Mouse (Mus musculus) megakaryocyte, adult 5-6 weeks (primary cell): ENCODE results near the gene Agfg1. TPM values are rescaled to one million over a fixed set of nuclear protein-coding genes. Genes with fewer than 3 reads are reported as not detected.

Experiments
- ATAC-seq: 2 replicates; pipeline ENCODE4 v1.8.0; 2016; ENCODE audit warnings: mild to moderate bottlenecking, inconsistent platforms; ENCODE audit not compliant: poor library complexity, severe bottlenecking
- total RNA-seq, 2 experiments: library from RNA; stranded (forward) in 1 of 2; stranded (reverse) in 1 of 2; fragments of 153-499, 151-499 nt in 1 of 2; fragments of 221-1000, 200-1000 nt in 1 of 2; gene quantifications; 2 replicates each; pipeline versions ENCODE4 v1.2.3 to v1.2.4; 2015 to 2017

The Agfg1 gene
- 57.0 and 61.1 TPM in 2 replicates for total RNA-seq (2015)
- total RNA-seq (2017) = 48.0 and 48.3 TPM in 2 replicates

DNA sequence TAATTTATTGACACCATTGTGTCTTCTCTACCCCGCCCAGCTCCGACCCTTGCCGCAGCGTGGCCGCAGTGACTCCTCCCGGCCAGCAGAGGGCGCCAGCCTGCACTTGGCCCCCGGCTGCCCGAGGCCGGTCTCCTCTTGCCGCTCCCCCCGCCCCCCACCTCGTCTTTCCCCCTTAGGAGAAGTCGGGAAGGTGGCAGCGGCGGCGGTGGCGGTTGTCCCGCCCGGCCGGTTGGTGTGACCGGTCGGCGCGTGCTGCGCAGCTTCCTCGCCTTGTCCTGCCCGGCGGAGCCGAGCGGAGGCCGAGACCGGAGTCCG is at the start of gene Agfg1:
TSS of gene Agfg1 (plus strand) at position 188 of the 318 bp plus-strand sequence.
- peak; percentile 97 for ATAC-seq

- ATAC-seq = no peak
Measured at GRCm38 (mm10) chr1:82791105-82791504, 48.2 kb upstream of the Agfg1 start.

DNA sequence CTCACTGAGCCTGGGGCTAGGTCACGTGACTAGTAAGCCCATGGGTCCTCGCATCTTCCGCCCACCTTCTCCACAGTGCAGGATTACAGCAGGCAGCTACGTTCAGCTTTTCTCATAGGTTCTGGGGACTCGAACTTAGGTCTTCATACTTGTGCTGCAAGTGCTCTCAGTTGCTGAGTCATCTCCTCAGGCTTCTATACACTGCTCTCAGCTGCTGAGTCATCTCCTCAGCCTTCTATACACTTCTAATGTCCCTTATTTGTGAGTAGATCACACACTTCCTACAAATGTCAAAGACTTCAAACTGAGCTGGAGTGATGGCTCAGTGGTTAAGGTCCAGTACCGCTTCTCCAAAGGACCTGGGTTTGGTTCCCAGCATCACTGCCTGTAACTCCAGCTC is 47.0 kb upstream of the Agfg1 start:
- ATAC-seq = no peak

DNA sequence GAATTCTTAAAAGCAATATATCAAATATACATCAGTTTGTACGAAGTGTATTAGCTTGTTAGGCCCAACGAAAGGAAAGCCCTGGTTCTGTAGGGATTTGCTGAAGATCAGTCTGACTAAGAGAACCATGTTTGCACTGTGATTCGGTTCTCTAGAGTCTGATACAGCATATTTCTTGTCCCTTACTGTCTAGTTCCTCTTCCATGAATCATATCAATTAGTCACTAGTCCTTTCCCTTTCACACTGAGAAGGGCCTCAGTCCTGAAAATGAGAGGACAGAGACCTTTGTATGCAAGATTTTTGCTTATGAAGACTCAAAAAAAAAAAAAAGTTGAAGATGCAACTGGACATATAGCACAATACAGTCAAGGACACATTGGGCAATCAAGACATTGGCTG is 46.2 kb upstream of the Agfg1 start:
- no peak for ATAC-seq

DNA sequence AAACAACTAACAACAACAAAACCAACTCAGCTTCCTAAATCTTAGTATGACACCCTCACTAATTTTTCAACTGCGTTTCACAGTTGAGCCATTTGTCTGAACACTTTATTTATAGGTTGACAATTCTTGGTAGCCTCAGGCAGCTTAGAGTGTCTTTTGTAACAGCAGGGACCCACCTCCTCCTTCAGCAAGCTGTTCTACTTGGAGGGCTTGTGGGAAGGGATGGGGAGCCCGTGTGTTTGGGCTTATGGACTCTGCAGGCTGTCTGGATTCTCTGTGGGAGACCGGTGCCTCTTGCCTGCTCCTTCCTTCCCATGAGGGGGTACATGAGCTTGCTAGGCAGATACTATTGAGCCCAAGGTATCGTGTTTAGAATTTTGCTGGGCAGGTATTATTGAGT is 45.3 kb upstream of the Agfg1 start:
- ATAC-seq = no peak

- ATAC-seq = no peak
Measured at GRCm38 (mm10) chr1:82795211-82795610, 44.1 kb upstream of the Agfg1 start.

DNA sequence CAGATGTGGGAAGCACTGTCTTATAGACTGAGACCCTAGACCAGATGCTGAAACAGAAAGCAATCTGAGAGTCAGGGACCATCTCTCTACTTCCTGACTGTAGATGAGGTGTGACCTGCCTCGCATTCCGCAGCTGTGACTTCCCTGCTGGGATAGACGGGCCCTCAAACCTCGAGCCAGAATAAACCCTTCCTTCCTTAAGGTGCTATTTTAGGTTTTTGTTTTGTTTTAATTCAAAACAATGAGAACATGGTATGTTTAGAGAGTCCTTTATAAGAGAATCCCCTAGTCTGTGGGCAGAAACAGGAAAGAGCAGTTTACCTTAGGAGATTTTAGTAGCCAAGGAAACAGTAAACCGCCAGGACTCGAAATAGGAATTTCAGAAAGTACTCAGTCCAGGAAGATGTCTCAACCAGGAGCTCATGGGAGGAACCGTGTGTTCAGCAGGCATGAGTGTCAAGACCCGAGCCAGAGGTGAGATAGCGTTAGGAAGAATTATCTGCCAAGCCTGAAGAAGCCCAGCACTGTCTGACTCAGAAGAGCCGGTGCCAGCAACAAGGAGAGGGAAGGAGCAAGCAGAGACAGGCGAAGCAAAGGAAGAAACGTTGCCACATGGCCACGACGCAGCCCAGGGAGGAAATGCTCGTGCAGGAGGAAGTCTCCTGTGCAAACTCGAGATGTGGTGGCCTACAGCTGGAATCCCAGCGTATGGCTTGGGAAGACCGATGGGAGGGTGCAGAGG is 43.4 kb upstream of the Agfg1 start:
- peak; percentile 52 for ATAC-seq

DNA sequence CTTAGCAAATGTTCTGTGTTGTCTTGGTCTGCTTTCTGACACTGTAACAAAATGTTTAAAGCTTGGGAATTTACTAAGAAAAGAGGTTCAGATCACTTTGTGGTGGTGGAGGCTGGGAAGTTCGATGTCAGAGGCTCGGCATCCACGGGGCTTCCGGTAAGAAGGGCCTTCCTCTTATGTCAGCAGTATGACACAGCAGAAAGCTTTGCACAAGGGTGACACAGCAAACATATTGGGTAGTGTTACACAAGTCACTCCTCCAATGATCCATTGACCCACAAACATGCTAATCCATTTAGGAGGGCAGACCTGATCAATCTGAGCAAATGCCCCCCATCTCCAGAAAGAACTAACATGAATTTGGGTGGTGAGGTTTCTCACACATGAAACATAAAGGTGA is 42.2 kb upstream of the Agfg1 start:
- ATAC-seq = peak; percentile 54

- peak; percentile 50 for ATAC-seq
Measured at GRCm38 (mm10) chr1:82798304-82798703, 41.0 kb upstream of the Agfg1 start.

GRCm38 (mm10) chr1:82798922-82799321 is 40.4 kb upstream of the Agfg1 start:
- peak; percentile 66 for ATAC-seq

- ATAC-seq = no peak
Measured at GRCm38 (mm10) chr1:82801105-82801783, 38.0 kb upstream of the Agfg1 start.

DNA sequence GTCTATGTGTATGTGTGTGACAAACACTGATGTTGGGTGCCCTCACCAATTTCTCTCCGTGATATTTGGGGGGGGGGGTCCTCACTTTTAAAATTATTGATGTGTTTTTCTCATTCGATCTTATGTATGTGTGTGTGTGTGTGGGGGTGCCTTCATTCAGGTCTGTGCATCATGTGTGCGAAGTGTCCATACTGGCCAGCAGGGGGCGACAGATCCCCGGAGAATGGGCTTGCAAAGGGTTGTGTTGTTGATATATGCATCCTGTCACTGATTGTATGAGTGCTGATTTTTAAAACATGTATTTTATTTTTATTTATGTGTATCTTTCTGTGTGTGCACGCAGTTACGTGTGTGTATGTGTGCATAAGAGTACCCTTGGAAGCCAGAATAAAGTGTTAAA is 35.7 kb upstream of the Agfg1 start:
- no peak for ATAC-seq

- no peak for ATAC-seq
Measured at GRCm38 (mm10) chr1:82804059-82804458, 35.2 kb upstream of the Agfg1 start.

DNA sequence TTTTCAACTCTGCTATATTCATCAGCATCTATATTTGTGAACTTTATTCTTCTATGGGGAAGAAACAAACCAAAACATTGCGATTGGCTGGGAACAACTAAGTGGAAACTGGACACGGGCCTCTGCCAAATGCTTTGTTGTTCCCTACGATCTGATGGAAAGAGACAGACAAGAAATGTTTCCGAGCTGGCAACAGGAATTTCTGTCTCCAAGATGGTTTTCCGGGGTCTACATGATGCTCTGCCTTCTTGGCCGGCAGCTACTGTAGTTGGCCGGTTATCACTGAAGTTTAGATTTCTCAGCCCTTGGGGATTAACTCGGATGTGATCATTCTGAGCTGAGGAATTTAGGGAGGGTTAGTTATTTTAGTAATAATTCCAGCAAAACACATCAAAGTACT is 32.9 kb upstream of the Agfg1 start:
- ATAC-seq = no peak

DNA sequence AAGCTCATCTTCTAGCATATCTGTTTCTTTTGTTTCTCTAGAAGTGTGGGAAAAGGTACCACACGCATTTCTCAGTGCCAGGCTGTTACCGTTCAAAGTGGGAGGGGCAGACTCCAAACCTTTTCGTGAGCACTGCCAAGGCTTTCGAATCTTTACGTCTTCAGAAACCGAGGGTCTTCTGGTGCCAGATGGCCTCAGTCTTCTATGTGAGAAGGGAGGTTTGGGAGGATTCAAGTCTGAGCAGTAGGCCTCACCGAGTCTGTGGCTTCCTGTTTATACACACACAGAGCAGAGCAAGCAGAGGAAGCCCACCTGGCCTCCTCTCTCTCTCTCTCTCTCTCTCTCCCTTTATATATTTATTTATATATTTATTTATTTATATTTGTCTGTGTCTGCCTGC is 32.1 kb upstream of the Agfg1 start:
- ATAC-seq = no peak

- ATAC-seq = no peak
Measured at GRCm38 (mm10) chr1:82808564-82808963, 30.7 kb upstream of the Agfg1 start.

DNA sequence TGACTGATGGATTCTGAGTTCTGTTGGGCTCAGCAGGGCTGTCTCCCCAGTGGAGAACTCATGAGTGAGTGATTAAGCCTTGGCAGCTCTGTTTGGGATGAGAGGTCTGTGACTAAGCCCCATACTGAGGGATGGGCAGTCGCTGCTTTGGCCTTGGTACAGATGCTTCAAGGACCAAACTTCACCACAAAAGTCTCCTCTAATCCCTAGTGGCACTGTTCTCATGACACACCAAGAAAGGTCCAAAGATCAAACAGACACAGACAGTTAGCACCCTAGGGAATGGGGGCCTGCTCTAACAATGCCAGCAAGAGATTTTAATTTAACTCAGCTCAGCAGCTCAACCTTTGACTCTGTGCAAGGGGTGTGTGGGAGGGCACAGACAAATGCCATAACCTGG is 27.5 kb upstream of the Agfg1 start:
- ATAC-seq = no peak

- peak; percentile 74 for ATAC-seq
Measured at GRCm38 (mm10) chr1:82815941-82816716, 23.2 kb upstream of the Agfg1 start.

- peak; percentile 38; the same call in 1 of the 2 replicates for ATAC-seq
Measured at GRCm38 (mm10) chr1:82819366-82819765, 19.9 kb upstream of the Agfg1 start.

GRCm38 (mm10) chr1:82820179-82820578 is 19.1 kb upstream of the Agfg1 start:
- no peak for ATAC-seq

DNA sequence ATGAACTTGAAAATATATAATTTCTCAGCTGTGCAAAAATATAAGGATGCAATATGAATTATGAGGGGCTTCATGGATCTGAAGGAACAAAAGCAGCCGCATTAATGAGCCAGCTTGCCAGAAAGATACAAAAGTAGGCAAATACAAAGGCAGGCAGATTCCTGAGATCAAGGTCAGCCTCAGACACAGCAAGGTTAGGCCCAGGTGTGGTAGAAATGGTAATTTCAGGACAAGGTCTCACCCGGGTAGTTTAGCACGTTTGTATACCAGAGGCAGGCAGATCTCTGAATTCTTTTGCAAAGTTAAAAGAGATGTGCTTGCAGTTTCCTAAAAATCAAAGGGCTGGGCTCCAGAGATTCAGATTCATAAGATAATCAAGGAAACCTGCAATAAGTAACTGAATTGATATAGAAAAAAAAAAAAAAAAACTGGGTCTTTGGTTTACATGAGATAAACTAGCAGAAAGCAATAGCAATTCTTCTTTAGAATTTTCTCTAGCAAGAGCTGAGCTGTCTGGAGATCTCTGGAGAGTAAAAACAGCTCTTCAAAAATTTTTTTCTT is 18.6 kb upstream of the Agfg1 start:
- ATAC-seq = no peak
